Mouse (Mus musculus) forebrain, embryonic 14.5 days (tissue): ENCODE data around the gene Spag7. TPM values are rescaled to one million over a fixed set of nuclear protein-coding genes. Genes with fewer than 3 reads are reported as not detected.

Source experiments
- ATAC-seq: fragments of 200-750 bp; cut with Nextera tagmentation; 2 replicates; pipeline ENCODE4 v1.8.0; 2017; ENCODE audit warnings: mild to moderate bottlenecking, moderate library complexity
- DNase-seq: peaks from one replicate; pipeline ENCODE4 v3.0.0-alpha.2; 2015; ENCODE audit warnings: low spot score
- H3K27ac ChIP-seq: fragments of 300-500 bp; sonication (generic); 2 replicates; pipeline ENCODE4 v1.5.1; 2014; ENCODE audit warnings: low read depth, mild to moderate bottlenecking, control low read depth, low read length, moderate library complexity
- H3K27me3 ChIP-seq: fragments of 300-500 bp; sonication (generic); replicated peaks from 2 replicates; pipeline ENCODE4 v1.6.1; 2014; ENCODE audit warnings: low read length, control low read depth, mixed read lengths; ENCODE audit not compliant: control insufficient read depth, insufficient read depth
- H3K36me3 ChIP-seq: fragments of 300-500 bp; sonication (generic); 2 replicates; pipeline ENCODE4 v1.6.1; 2014; ENCODE audit warnings: low read length, control low read depth; ENCODE audit not compliant: control insufficient read depth, insufficient read depth
- H3K4me1 ChIP-seq: fragments of 300-500 bp; sonication (generic); 2 replicates; pipeline ENCODE4 v1.6.1; 2014; ENCODE audit warnings: antibody characterized with exemption, low read length, control low read depth; ENCODE audit not compliant: control insufficient read depth, insufficient read depth
- H3K4me2 ChIP-seq: fragments of 300-500 bp; sonication (generic); 2 replicates; pipeline ENCODE4 v1.6.1; 2014; ENCODE audit warnings: mild to moderate bottlenecking, control low read depth, low read length
- H3K4me3 ChIP-seq: fragments of 300-500 bp; sonication (generic); 2 replicates; pipeline ENCODE4 v1.5.1; 2014; ENCODE audit warnings: low read depth, low read length, control low read depth
- H3K9ac ChIP-seq: fragments of 300-500 bp; sonication (generic); 2 replicates; pipeline ENCODE4 v1.6.1; 2014; ENCODE audit warnings: mild to moderate bottlenecking, low read length, control low read depth, moderate library complexity
- H3K9me3 ChIP-seq: fragments of 300-500 bp; sonication (generic); replicated peaks from 2 replicates; pipeline ENCODE4 v1.6.1; 2016; ENCODE audit warnings: low read length, control low read depth, mixed read lengths; ENCODE audit not compliant: control insufficient read depth
- WGBS: fragments of 180-500 bp; shearing (Covaris S2); extraction: QIAGEN DNeasy Blood & Tissue Kit; methylation state at CpG from one replicate; pipeline ENCODE4 v1.1.7; 2014; 5-methylcytosine and 5-hydroxymethylcytosine counted together
- polyA plus RNA-seq: library from polyadenylated mRNA; unstranded; fragments of >200 nt; fragmentation: Nextera tagmentation; extraction: Ambion mirVana; gene quantifications from 2 replicates; pipeline ENCODE4 v1.2.1, GENCODE M21; 2014

Spag7 gene
- polyA plus RNA-seq, 1 experiment from 2014 or later = 65.4 TPM

DNA sequence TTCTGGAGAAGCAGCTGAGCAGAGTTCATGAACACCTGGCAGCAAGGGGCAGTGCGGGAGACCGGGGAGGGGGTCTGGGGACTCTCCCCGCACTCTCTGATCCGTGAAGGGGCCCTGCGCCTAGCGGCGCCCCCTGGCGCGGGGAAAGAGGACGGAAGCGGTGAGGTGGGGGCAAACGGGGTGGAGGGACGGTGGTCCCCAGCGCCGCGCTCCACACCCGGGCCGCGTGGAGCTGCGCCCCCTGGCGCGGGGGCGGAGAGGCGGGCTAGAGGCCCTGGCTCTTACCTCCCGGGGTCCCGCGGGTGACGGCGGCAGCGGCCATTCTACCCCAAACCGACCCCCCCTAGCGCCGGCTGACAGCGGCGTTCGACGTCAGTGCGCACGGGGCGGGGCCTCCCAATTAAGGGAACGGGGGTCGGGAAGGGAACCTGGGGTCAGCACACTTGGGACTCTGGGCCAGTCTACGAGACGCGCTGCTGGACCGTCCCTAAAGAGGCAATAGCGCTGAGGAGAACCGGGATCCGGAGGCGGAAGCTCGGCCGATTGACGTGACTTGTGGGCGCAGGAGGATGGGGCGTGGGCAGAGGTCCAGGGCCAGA lies 18.5 kb upstream of the Spag7 start, which contains the start of gene Camta2:
TSS of gene Camta2 (minus strand) at position 505 of the 599 bp plus-strand sequence.
- Histone ChIP-seq H3K4me1 (peaks cover 10% of the 10 kb centered on the region), H3K27me3 (no peaks in the 10 kb centered on the region), H3K27ac (peak within 1 kb of the TSS; percentile 81), H3K36me3 (peaks cover 28% of the 10 kb centered on the region), H3K9ac (peak within 1 kb of the TSS; percentile 84), H3K9me3 (no peaks in the 10 kb centered on the region), H3K4me2 (peak within 1 kb of the TSS; percentile 60), H3K4me3 (peak within 1 kb of the TSS; percentile 84)
- under 1% methylated on average over 51 of the region's 55 CpGs for WGBS
- DNase-seq (peak; percentile 83), ATAC-seq (peak; percentile 84)

DNA sequence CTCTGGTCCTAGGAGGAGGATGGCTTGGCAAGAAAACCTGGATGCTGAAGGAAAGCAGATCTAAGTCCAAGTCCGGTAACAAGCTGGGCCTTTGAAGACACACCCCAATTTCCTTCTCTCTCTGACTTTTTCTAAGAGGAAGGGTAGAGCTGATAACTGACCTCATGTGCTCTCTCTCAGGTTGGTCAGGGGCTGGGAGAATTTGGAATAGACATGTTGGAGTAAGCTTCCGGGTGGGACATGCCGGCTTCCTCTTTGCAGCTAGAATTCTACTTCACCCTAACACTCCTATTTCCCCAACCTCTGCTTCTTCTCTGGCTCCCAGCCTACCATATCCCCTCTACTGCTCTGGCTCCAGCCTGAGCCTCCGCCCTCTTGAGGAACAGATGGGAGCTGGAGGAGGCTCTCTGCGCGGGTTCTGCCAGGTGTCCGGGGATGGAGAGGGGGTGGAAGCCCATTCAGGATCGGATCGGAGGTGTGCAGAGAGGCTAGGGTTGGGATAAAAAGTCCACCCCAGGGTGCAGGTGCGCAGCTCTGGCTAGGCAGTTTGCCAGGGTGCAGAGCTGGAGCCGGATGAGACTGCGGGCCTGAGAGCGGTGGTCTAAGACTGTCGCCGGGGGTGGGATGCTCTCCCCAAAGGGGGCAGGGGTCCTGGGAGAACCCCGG lies 17.8 kb upstream of the Spag7 start:
- Histone ChIP-seq H3K4me2 (peak overlapping the region; percentile 60), H3K27me3 (no peaks in the 10 kb centered on the region), H3K9me3 (no peaks in the 10 kb centered on the region), H3K36me3 (peaks cover 34% of the 10 kb centered on the region), H3K27ac (peak overlapping the region; percentile 81), H3K4me3 (peak overlapping the region; percentile 84), H3K4me1 (peaks cover 16% of the 10 kb centered on the region), H3K9ac (peak overlapping the region; percentile 84)
- ATAC-seq = peak; percentile 73
- 4% methylated on average over 16 of the region's 16 CpGs for WGBS
- DNase-seq = peak; percentile 68

DNA sequence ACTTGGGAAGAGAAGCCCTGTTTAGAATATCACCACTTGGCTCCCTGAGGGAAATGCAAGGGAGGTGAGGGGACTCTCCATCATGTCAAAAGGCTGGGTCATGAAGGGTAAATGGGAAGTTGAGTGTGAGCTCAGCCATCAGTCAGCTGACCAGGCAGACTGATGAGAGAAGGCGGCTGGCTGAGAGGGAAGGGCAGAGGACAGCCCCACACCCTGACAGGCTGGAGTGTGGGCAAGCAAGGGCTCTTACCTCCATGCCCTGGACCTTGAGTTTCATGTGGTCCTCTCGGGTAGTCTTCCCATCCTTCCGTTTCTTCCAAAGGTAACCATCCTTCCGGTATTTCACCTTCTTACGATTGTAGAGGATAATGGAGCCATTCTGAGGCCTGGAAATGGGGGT lies 14.4 kb upstream of the Spag7 start:
- Histone ChIP-seq H3K9me3 (no peaks in the 10 kb centered on the region), H3K9ac (no peak overlapping the region), H3K36me3 (peaks cover 51% of the 10 kb centered on the region), H3K27ac (no peak overlapping the region), H3K4me2 (no peak overlapping the region), H3K4me1 (peaks cover 16% of the 10 kb centered on the region), H3K4me3 (no peak overlapping the region), H3K27me3 (no peaks in the 10 kb centered on the region)
- DNase-seq (no peak), ATAC-seq (no peak)
- WGBS = 92% methylated on average over 5 of the region's 5 CpGs

DNA sequence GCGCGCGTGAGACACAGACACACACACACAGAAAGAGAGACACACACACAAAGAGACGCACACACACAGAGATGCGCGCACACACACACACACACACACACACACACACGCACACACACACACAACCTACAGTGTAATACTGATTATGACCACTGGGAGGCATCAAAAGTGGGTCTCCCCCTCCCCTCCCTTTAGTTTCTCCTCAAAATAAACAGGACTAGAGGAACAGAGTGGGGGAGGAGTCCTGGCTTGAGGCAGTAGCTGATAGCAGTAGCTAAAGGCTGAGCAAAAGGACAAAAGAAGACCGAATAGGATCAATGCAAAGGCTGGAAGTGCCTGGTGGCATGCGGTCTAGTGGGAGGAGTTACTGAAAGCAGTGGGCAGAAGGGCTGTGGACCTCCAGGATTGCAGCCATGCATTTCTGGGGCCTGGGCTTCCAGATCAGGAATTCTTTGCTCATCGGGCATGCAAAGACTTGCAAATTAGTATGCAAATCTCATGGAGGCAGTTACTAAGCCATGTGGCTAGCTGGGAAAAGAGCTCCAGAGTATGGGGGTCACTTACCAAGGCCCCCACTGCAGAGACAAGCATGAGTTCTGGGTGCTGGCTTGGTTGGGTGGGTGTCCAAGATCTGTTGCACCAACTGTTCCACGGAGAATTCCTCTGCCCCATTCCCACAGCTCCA lies 12.8 kb upstream of the Spag7 start:
- Histone ChIP-seq H3K4me3 (no peak overlapping the region), H3K27ac (peak overlapping the region; percentile 72), H3K4me2 (peak overlapping the region; percentile 24; the same call in 1 of the 2 replicates), H3K36me3 (peaks cover 57% of the 10 kb centered on the region), H3K27me3 (no peaks in the 10 kb centered on the region), H3K4me1 (peaks cover 13% of the 10 kb centered on the region), H3K9me3 (no peaks in the 10 kb centered on the region), H3K9ac (no peak overlapping the region)
- peak; percentile 85 for ATAC-seq
- 10% methylated on average over 11 of the region's 11 CpGs for WGBS
- peak; percentile 88 for DNase-seq

DNA sequence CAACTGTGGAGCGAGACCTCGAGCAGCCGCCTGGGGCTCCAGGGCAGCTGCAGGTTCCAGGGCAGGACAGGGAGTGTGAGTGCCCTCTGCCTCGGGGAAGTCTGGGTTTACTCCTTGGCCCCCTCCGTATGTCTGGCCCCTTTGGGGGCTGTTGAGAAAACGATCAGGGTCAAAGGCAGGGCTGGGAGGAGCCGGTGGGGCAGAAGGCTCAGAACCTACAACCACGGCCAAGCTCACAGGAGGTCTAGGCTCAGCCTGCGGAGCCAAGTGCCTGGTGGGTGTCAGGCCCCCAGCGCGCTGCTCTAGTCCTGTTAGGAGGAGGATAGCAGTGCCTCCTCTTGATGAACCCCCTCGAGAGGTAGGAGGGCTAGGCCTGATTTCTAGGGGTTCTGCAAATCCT lies 12.0 kb upstream of the Spag7 start:
- no peaks in the 10 kb centered on the region for H3K27me3 ChIP-seq
- H3K27ac ChIP-seq = no peak overlapping the region
- no peaks in the 10 kb centered on the region for H3K9me3 ChIP-seq
- H3K9ac ChIP-seq = no peak overlapping the region
- no peak for DNase-seq
- no peak overlapping the region for H3K4me2 ChIP-seq
- H3K4me1 ChIP-seq = peaks cover 8% of the 10 kb centered on the region
- peaks cover 62% of the 10 kb centered on the region for H3K36me3 ChIP-seq
- H3K4me3 ChIP-seq = no peak overlapping the region
- WGBS = 65% methylated on average over 12 of the region's 12 CpGs
- no peak for ATAC-seq

DNA sequence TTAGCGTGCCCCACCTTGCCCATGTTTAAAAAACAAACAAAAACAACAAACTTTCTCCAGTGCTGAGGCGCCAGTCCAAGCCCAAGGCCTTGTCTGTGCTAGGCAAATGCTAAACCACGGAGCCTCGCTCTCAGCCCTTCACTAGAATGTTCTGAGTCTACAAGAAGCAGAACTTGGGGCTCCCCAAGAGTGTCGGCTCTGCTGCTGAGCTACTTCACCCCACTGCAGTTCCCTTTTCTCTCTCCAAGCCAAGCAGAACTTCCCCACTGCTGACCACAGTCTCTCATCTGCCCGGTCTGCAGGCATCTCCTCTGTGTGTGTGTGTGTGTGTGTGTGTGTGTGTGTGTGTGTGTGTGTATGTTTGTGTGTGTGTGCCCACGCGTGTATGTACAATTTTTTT lies 10.7 kb upstream of the Spag7 start:
- H3K27ac ChIP-seq = no peak overlapping the region
- no peak overlapping the region for H3K4me2 ChIP-seq
- H3K9ac ChIP-seq = no peak overlapping the region
- no peak overlapping the region for H3K4me3 ChIP-seq
- no peak for DNase-seq
- peaks cover 8% of the 10 kb centered on the region for H3K4me1 ChIP-seq
- H3K9me3 ChIP-seq = no peaks in the 10 kb centered on the region
- no peak for ATAC-seq
- H3K36me3 ChIP-seq = peaks cover 66% of the 10 kb centered on the region
- H3K27me3 ChIP-seq = no peaks in the 10 kb centered on the region
- WGBS = 93% methylated on average over 8 of the region's 8 CpGs

DNA sequence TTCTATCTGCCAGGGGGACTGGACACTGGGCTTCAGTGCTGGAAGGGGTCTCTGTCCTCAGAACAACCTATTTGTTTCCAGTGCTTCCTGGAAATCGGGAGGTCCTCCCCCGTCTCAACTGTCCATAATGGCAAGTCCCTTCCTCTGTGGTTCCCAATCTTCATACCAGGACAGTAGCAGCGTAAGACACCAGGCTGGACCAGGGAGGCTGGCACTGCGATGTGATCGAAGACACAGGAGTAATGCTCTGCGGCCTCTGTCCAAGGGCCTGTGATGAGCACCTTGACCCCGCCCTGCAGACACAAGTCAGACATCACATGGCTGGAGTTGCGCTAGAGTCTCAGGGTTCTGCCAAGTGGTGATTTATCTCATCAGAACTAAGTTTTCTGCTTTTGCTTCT lies 10.1 kb upstream of the Spag7 start:
- no peak overlapping the region for H3K27ac ChIP-seq
- 96% methylated on average over 8 of the region's 8 CpGs for WGBS
- H3K4me1 ChIP-seq = peaks cover 8% of the 10 kb centered on the region
- no peaks in the 10 kb centered on the region for H3K9me3 ChIP-seq
- H3K4me3 ChIP-seq = no peak overlapping the region
- no peak for DNase-seq
- H3K27me3 ChIP-seq = no peaks in the 10 kb centered on the region
- no peak for ATAC-seq
- H3K4me2 ChIP-seq = no peak overlapping the region
- no peak overlapping the region for H3K9ac ChIP-seq
- H3K36me3 ChIP-seq = peaks cover 64% of the 10 kb centered on the region

DNA sequence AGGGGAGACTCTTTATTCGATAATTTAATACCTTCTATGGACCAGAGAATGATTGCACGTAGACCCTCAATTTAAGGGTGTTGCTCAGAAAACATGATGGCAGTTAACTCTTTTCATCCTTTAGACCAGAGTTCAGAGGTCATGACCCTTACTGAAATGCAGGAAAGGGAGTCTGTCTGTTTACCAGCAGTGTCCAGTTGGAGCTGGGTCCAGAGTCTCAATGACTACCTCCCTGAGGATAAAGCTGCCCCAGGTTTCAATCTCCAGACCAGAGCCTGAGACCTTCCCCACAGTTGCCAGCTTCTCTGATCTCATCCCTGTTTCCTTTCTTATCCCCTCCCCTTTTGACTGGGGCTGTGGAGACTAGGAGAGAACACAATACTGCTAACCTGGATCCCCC lies 9.4 kb upstream of the Spag7 start:
- H3K36me3 ChIP-seq = peaks cover 64% of the 10 kb centered on the region

DNA sequence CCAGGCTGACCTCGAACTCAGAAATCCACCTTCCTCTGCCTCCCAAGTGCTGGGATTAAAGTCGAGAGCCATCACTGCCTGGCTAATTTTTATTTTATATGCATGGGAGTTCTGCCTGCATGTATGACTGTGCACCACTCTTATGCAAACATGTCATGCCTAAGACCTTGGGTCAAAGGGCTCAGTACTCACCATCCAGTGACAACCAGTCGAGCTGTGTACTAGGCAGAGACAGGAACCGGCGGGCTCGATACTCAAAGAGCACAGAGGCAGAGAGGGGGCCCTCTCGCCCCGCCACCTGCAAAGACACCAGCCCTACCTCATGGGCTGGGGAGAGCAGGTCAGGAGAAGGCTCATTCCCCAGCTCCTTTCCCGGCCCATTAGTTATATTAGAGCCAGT lies 8.9 kb upstream of the Spag7 start:
- Histone ChIP-seq H3K27me3 (no peaks in the 10 kb centered on the region), H3K36me3 (peaks cover 59% of the 10 kb centered on the region), H3K27ac (no peak overlapping the region), H3K4me2 (no peak overlapping the region), H3K4me1 (peaks cover 8% of the 10 kb centered on the region), H3K9me3 (no peaks in the 10 kb centered on the region), H3K4me3 (no peak overlapping the region), H3K9ac (no peak overlapping the region)
- no peak for DNase-seq
- no peak for ATAC-seq
- WGBS = 84% methylated on average over 9 of the region's 9 CpGs

More for the DNA sequence above, 9.4 kb upstream of the Spag7 start:
- ATAC-seq = no peak
- H3K4me3 ChIP-seq = no peak overlapping the region
- WGBS = 79% methylated on average over 2 of the region's 2 CpGs
- no peak for DNase-seq
- H3K27me3 ChIP-seq = no peaks in the 10 kb centered on the region
- H3K27ac ChIP-seq = no peak overlapping the region
- no peak overlapping the region for H3K4me2 ChIP-seq
- no peak overlapping the region for H3K9ac ChIP-seq
- H3K9me3 ChIP-seq = no peaks in the 10 kb centered on the region
- H3K4me1 ChIP-seq = peaks cover 8% of the 10 kb centered on the region
